Mouse (Mus musculus) neural tube, embryonic 12.5 days (tissue): ENCODE data around the gene Hist3h2a. TPM values are rescaled to one million over a fixed set of nuclear protein-coding genes. Genes with fewer than 3 reads are reported as not detected.

ENCODE experiments used
- ATAC-seq: fragments of 200-750 bp; cut with Nextera tagmentation; 2 replicates; pipeline ENCODE4 v1.8.0; 2017; ENCODE audit warnings: low read depth, mild to moderate bottlenecking, moderate TSS enrichment, moderate library complexity; ENCODE audit not compliant: low FRiP score
- H3K27ac ChIP-seq: fragments of 300-500 bp; sonication (generic); 2 replicates; pipeline ENCODE4 v1.5.1; 2016
- H3K27me3 ChIP-seq: fragments of 300-500 bp; sonication (generic); replicated peaks from 2 replicates; pipeline ENCODE4 v1.6.1; 2016; ENCODE audit warnings: mild to moderate bottlenecking
- H3K36me3 ChIP-seq: fragments of 300-500 bp; sonication (generic); 2 replicates; pipeline ENCODE4 v1.6.1; 2016; ENCODE audit warnings: mild to moderate bottlenecking
- H3K4me1 ChIP-seq: fragments of 300-500 bp; sonication (generic); 2 replicates; pipeline ENCODE4 v1.6.1; 2016
- H3K4me2 ChIP-seq: fragments of 300-500 bp; sonication (generic); replicated peaks from 2 replicates; pipeline ENCODE4 v1.6.1; 2016; ENCODE audit warnings: mild to moderate bottlenecking
- H3K4me3 ChIP-seq: fragments of 300-500 bp; sonication (generic); 2 replicates; pipeline ENCODE4 v1.5.1; 2016
- H3K9ac ChIP-seq: fragments of 300-500 bp; sonication (generic); 2 replicates; pipeline ENCODE4 v1.6.1; 2016; ENCODE audit warnings: mild to moderate bottlenecking
- H3K9me3 ChIP-seq: fragments of 300-500 bp; sonication (generic); 2 replicates; pipeline ENCODE4 v1.6.1; 2016; ENCODE audit warnings: mild to moderate bottlenecking
- WGBS: fragments of 180-500 bp; shearing (Covaris S2); methylation state at CpG from one replicate; pipeline ENCODE4 v1.1.7; 2016; 5-methylcytosine and 5-hydroxymethylcytosine counted together
- polyA plus RNA-seq: library from polyadenylated mRNA; unstranded; fragments of >200 nt; fragmentation: Nextera tagmentation; extraction: Ambion mirVana; gene quantifications from 2 replicates; pipeline ENCODE4 v1.2.1, GENCODE M21; 2016

Gene Hist3h2a
- polyA plus RNA-seq, 1 experiment from 2014 or later, result 91.6 TPM

GRCm38 (mm10) chr11:58929055-58929454, 25.4 kb upstream of the Hist3h2a start:
- Histone ChIP-seq H3K4me1 (no peaks in the 10 kb centered on the region), H3K9ac (no peak overlapping the region), H3K36me3 (peaks cover 31% of the 10 kb centered on the region), H3K4me2 (no peak overlapping the region), H3K4me3 (no peak overlapping the region), H3K9me3 (no peaks in the 10 kb centered on the region), H3K27ac (no peak overlapping the region), H3K27me3 (no peaks in the 10 kb centered on the region)
- ATAC-seq, result no peak
- 76% methylated on average over 4 of the region's 4 CpGs for WGBS

- no peak overlapping the region for H3K27ac ChIP-seq
- no peak for ATAC-seq
- H3K27me3 ChIP-seq, result no peaks in the 10 kb centered on the region
- no peaks in the 10 kb centered on the region for H3K4me1 ChIP-seq
- no peak overlapping the region for H3K9ac ChIP-seq
- WGBS, result 72% methylated on average over 3 of the region's 3 CpGs
- H3K4me3 ChIP-seq, result no peak overlapping the region
- H3K4me2 ChIP-seq, result no peak overlapping the region
- H3K36me3 ChIP-seq, result peaks cover 36% of the 10 kb centered on the region
- no peaks in the 10 kb centered on the region for H3K9me3 ChIP-seq
Measured at GRCm38 (mm10) chr11:58929641-58930040, 24.8 kb upstream of the Hist3h2a start.

GRCm38 (mm10) chr11:58930254-58930653, 24.2 kb upstream of the Hist3h2a start:
- Histone ChIP-seq H3K9me3 (no peaks in the 10 kb centered on the region), H3K27me3 (no peaks in the 10 kb centered on the region), H3K4me2 (no peak overlapping the region), H3K9ac (no peak overlapping the region), H3K4me3 (no peak overlapping the region), H3K36me3 (peaks cover 40% of the 10 kb centered on the region), H3K4me1 (no peaks in the 10 kb centered on the region), H3K27ac (no peak overlapping the region)
- WGBS, result 94% methylated on average over 3 of the region's 3 CpGs
- no peak for ATAC-seq

- Histone ChIP-seq H3K27ac (no peak overlapping the region), H3K27me3 (no peaks in the 10 kb centered on the region), H3K36me3 (peaks cover 52% of the 10 kb centered on the region), H3K4me3 (no peak overlapping the region), H3K9me3 (no peaks in the 10 kb centered on the region), H3K4me2 (no peak overlapping the region), H3K4me1 (peaks cover under 1% of the 10 kb centered on the region; the same call in 1 of the 2 replicates), H3K9ac (no peak overlapping the region)
- ATAC-seq, result no peak
- 79% methylated on average over 4 of the region's 4 CpGs for WGBS
Measured at GRCm38 (mm10) chr11:58931576-58931975, 22.9 kb upstream of the Hist3h2a start.

GRCm38 (mm10) chr11:58937909-58938308, 16.6 kb upstream of the Hist3h2a start:
- peak; percentile 35; the same call in 1 of the 2 replicates for ATAC-seq
- Histone ChIP-seq H3K9me3 (no peaks in the 10 kb centered on the region), H3K9ac (peak overlapping the region; percentile 99), H3K36me3 (peaks cover 37% of the 10 kb centered on the region), H3K4me3 (peak overlapping the region; percentile 78), H3K4me2 (peak overlapping the region; percentile 87), H3K27me3 (no peaks in the 10 kb centered on the region), H3K27ac (peak overlapping the region; percentile 89), H3K4me1 (peaks cover 13% of the 10 kb centered on the region)
- 1% methylated on average over 13 of the region's 13 CpGs for WGBS

- Histone ChIP-seq H3K4me3 (peak within 1 kb of the TSS; percentile 78), H3K27me3 (no peaks in the 10 kb centered on the region), H3K27ac (peak within 1 kb of the TSS; percentile 89), H3K9me3 (no peaks in the 10 kb centered on the region), H3K9ac (peak within 1 kb of the TSS; percentile 99), H3K4me1 (peaks cover 13% of the 10 kb centered on the region), H3K4me2 (peak within 1 kb of the TSS; percentile 87), H3K36me3 (peaks cover 31% of the 10 kb centered on the region)
- WGBS, result under 1% methylated on average over 88 of the region's 95 CpGs
- peak; percentile 94 for ATAC-seq
Measured at GRCm38 (mm10) chr11:58938322-58939087, 16.0 kb upstream of the Hist3h2a start, which contains the start of gene Rnf187. TSS of gene Rnf187 (minus strand) at chr11:58938916.

DNA sequence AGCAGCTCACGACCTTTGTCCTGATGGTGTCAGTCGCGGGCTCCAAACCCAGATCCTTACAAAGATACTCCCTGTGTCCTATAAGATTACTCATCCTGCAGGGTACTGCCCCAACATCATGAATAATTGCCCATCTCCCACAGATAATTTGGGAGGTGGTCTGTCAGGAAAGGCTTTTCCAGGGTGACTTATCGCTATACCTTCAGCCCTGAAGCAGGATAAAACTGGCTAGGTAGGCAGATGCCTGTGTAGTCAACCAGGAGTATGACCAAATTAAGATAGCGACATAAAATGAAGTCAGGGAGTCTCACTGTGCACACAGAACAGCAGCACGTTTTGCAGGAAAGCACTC, 15.4 kb upstream of the Hist3h2a start:
- Histone ChIP-seq H3K27ac (peak overlapping the region; percentile 23; the same call in 1 of the 2 replicates), H3K4me3 (peak overlapping the region; percentile 78), H3K9me3 (no peaks in the 10 kb centered on the region), H3K9ac (peak overlapping the region; percentile 99; the same call in 1 of the 2 replicates), H3K4me1 (peaks cover 18% of the 10 kb centered on the region), H3K36me3 (peaks cover 26% of the 10 kb centered on the region), H3K4me2 (peak overlapping the region; percentile 87), H3K27me3 (no peaks in the 10 kb centered on the region)
- 21% methylated on average over 6 of the region's 6 CpGs for WGBS
- no peak for ATAC-seq

- H3K9ac ChIP-seq, result no peak overlapping the region
- ATAC-seq, result no peak
- H3K4me1 ChIP-seq, result peaks cover 5% of the 10 kb centered on the region; the same call in 1 of the 2 replicates
- H3K27ac ChIP-seq, result no peak overlapping the region
- no peak overlapping the region for H3K4me2 ChIP-seq
- H3K4me3 ChIP-seq, result no peak overlapping the region
- no peaks in the 10 kb centered on the region for H3K27me3 ChIP-seq
- H3K36me3 ChIP-seq, result no peaks in the 10 kb centered on the region
- WGBS, result 64% methylated on average over 5 of the region's 5 CpGs
- no peaks in the 10 kb centered on the region for H3K9me3 ChIP-seq
Measured at GRCm38 (mm10) chr11:58944136-58944535, 10.3 kb upstream of the Hist3h2a start.

GRCm38 (mm10) chr11:58947306-58947705, 7.2 kb upstream of the Hist3h2a start:
- no peaks in the 10 kb centered on the region for H3K9me3 ChIP-seq
- H3K4me3 ChIP-seq, result 0 out of 2 replicates have a peak overlapping the region, but pooled peaks have one; percentile 38
- no peaks in the 10 kb centered on the region for H3K36me3 ChIP-seq
- H3K4me2 ChIP-seq, result peak overlapping the region; percentile 66
- H3K27me3 ChIP-seq, result no peaks in the 10 kb centered on the region
- peaks cover 11% of the 10 kb centered on the region for H3K4me1 ChIP-seq
- 0 out of 2 replicates have a peak overlapping the region, but pooled peaks have one; percentile 63 for H3K9ac ChIP-seq
- no peak for ATAC-seq
- peak overlapping the region; percentile 83; the same call in 1 of the 2 replicates for H3K27ac ChIP-seq
- WGBS, result 84% methylated on average over 3 of the region's 3 CpGs

DNA sequence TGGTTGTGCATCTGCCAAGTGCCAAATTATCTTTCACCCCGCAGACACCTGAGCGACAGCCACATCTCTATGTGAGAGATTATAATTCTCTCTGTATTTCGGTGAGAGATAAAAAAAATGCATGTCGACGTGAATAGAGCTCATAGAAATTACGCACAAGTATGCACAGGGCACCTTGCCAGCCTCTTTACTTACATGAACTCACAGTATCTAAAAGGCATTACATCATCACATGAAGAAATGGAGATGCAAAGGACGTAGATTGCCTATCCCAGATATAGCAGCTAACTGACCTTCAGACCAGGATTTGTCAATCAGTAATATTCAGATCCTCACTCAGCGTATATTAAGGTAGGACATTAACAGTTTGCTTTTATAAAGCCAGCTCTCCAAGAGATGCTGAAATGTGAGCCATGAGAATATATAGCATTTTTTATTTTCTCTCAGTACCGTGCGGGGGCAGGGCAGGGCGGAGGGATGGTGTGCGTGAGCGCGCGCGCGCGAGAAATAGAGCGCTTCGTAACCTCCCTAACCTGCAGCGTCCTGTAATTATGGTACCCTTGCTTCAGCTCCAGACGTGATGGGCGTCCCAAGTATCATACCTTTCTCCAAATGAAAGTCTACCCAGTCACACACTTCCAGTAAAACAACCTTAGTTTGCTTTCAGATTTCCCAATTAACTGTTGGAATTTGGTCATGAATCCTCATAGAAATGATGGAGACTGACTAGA, 6.5 kb upstream of the Hist3h2a start:
- Histone ChIP-seq H3K4me1 (peaks cover 14% of the 10 kb centered on the region), H3K9ac (peak overlapping the region; percentile 63), H3K4me3 (peak overlapping the region; percentile 38), H3K27ac (peak overlapping the region; percentile 83), H3K27me3 (no peaks in the 10 kb centered on the region), H3K36me3 (no peaks in the 10 kb centered on the region), H3K9me3 (no peaks in the 10 kb centered on the region), H3K4me2 (peak overlapping the region; percentile 66)
- 19% methylated on average over 23 of the region's 23 CpGs for WGBS
- ATAC-seq, result peak; percentile 70

DNA sequence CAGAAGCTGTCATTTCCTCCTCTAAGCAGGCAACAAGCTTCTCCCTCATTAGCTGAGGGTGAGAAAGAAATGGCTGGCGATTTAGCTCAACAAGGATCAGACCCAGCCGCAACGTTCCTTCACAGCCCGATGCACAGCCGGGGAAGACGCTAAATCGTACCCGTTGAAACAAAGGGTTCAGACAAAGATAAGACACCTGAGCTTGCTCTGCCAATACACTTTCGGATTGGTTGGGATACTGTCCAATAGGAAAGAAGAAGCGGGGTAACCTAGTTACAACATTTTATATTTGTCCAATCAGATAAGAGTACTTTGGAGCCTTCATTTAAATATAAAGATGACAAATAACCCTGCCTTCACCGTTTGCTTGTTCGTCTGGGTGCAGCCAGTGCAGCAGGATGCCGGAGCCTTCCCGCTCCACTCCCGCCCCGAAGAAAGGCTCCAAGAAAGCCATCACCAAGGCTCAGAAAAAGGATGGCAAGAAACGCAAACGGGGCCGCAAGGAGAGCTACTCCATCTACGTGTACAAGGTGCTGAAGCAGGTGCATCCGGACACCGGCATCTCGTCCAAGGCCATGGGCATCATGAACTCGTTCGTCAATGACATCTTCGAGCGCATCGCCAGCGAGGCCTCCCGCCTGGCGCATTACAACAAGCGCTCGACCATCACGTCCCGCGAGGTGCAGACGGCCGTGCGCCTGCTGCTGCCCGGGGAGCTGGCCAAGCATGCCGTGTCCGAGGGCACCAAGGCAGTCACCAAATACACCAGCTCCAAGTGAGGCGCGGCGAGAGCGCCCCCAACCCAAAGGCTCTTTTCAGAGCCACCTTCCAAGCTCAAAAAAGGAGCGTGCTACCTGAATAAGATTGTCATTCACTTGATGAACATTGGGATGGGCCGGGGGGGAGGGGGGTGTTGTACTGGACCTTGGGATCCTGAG, 5.7 kb upstream of the Hist3h2a start, which contains the start of gene Hist3h2ba:
Gene Hist3h2ba (plus strand): TSS at position 379 of the 938 bp plus-strand sequence.
- WGBS, result under 1% methylated on average over 48 of the region's 48 CpGs
- H3K4me2 ChIP-seq, result peak within 1 kb of the TSS; percentile 66
- peak within 1 kb of the TSS; percentile 92 for H3K27ac ChIP-seq
- H3K9me3 ChIP-seq, result no peaks in the 10 kb centered on the region
- no peaks in the 10 kb centered on the region for H3K27me3 ChIP-seq
- peak; percentile 91 for ATAC-seq
- peaks cover 12% of the 10 kb centered on the region for H3K4me1 ChIP-seq
- no peaks in the 10 kb centered on the region for H3K36me3 ChIP-seq
- H3K9ac ChIP-seq, result peak within 1 kb of the TSS; percentile 70
- peak within 1 kb of the TSS; percentile 46 for H3K4me3 ChIP-seq
